Mouse (Mus musculus) CD8-positive naive resting alpha-beta T cell, adult 2 months (primary cell): ENCODE results near the gene Serpina12.

ENCODE experiments used
- DNase-seq, 2 experiments: peaks; one replicate each; pipeline ENCODE4 v3.0.0; 2022; ENCODE audit warnings: low read depth in 2 of 2, low spot score in 2 of 2

Gene Serpina12

GRCm38 (mm10) chr12:104004689-104005088, 39.6 kb downstream of the Serpina12 start:
- no peak for DNase-seq

GRCm38 (mm10) chr12:104003238-104003612, 41.0 kb downstream of the Serpina12 start:
- no peak for DNase-seq

- no peak for DNase-seq
These were observed 41.5 kb downstream of the Serpina12 start for GRCm38 (mm10) chr12:104002569-104003237.

- no peak for DNase-seq
These were observed 43.6 kb downstream of the Serpina12 start for GRCm38 (mm10) chr12:104000594-104000993.

GRCm38 (mm10) chr12:103999611-104000010, 44.6 kb downstream of the Serpina12 start:
- DNase-seq: no peak

- DNase-seq: no peak
These were observed 47.7 kb downstream of the Serpina12 start for GRCm38 (mm10) chr12:103996513-103996912.

GRCm38 (mm10) chr12:103995292-103996072, 48.8 kb downstream of the Serpina12 start:
- DNase-seq: no peak

GRCm38 (mm10) chr12:103992945-103993344, 51.3 kb downstream of the Serpina12 start:
- no peak for DNase-seq

- no peak for DNase-seq
These were observed 54.4 kb downstream of the Serpina12 start, which contains the start of gene Serpina11 for GRCm38 (mm10) chr12:103989857-103990256. TSS of gene Serpina11 (minus strand) at chr12:103989957.

- no peak for DNase-seq
These were observed 54.8 kb downstream of the Serpina12 start for GRCm38 (mm10) chr12:103989514-103989767.

GRCm38 (mm10) chr12:103988754-103989513, 55.3 kb downstream of the Serpina12 start:
- no peak for DNase-seq

- DNase-seq: no peak
These were observed 58.4 kb downstream of the Serpina12 start for GRCm38 (mm10) chr12:103985868-103986267.

- no peak for DNase-seq
These were observed 59.3 kb downstream of the Serpina12 start for GRCm38 (mm10) chr12:103984935-103985334.

- no peak for DNase-seq
These were observed 62.4 kb downstream of the Serpina12 start for GRCm38 (mm10) chr12:103981646-103982360.
